Mouse (Mus musculus): ENCODE results near the gene Ap1g2.

DNA sequence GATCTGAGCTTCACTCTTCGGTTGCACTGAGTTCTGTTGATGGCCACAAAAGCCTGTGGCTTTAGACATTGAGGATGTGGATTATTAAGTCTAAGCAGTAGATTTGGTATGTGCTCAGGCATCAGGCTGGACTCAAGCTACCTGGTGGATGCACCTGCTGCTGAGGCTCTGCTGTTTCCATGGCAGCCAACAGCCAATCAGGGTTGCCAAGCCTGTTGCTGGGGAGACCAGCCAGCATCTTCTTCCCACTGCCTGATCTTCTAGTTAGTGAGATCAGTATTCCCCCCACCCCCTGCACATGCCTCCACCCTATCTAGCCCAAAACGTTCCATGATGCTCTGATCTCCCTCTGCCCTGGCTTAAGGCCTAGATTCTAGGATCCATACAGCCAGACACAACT is 5.3 kb upstream of the Ap1g2 start:
- TF ChIP-seq POLR2A (IDR thresholded peaks at IDR 0.05; ENCODE audit: extremely low read depth, insufficient read depth, low read length) (peak; percentile 71), CTCF (IDR thresholded peaks at IDR 0.05; ENCODE audit: extremely low read depth, insufficient read depth, low read length) (no peak)
